Mouse (Mus musculus) MEL (cell line): ENCODE results near the gene Herc1. TPM values are rescaled to one million over a fixed set of nuclear protein-coding genes. Genes with fewer than 3 reads are reported as not detected.

Source experiments
- DNase-seq: peaks from one replicate; pipeline ENCODE4 v3.0.0; 2011; ENCODE audit warnings: low read depth, low spot score
- H3K27ac ChIP-seq: 2 replicates; pipeline ENCODE4 v1.5.1; 2012; ENCODE audit warnings: low read depth, mild to moderate bottlenecking, control low read depth, low read length, moderate library complexity; ENCODE audit not compliant: control insufficient read depth
- H3K27me3 ChIP-seq, 2 experiments: fragments of 150-350 bp in 1 of 2; sonication (generic) in 1 of 2; 2 replicates each; pipeline ENCODE4 v1.6.1; 2012; ENCODE audit warnings: low read length in 2 of 2, mild to moderate bottlenecking in 2 of 2, improper control_type of control experiment in 1 of 2, moderate library complexity in 1 of 2; ENCODE audit not compliant: insufficient read depth in 2 of 2, control insufficient read depth in 1 of 2
- H3K36me3 ChIP-seq, 2 experiments: 2 replicates each; pipeline ENCODE4 v1.6.1; 2012 to 2014; ENCODE audit warnings: low read length in 2 of 2, improper control_type of control experiment in 1 of 2, inconsistent platforms in 1 of 2, mild to moderate bottlenecking in 1 of 2; ENCODE audit not compliant: insufficient read depth in 2 of 2, control insufficient read depth in 1 of 2
- H3K4me1 ChIP-seq, 2 experiments: fragments of 150-350 bp in 1 of 2; sonication (generic) in 1 of 2; 2 replicates each; pipeline ENCODE4 v1.6.1; 2012; ENCODE audit warnings: low read length in 2 of 2, improper control_type of control experiment in 1 of 2, mild to moderate bottlenecking in 1 of 2; ENCODE audit not compliant: insufficient read depth in 2 of 2, control insufficient read depth in 1 of 2
- H3K4me3 ChIP-seq, 2 experiments: fragments of 150-350 bp in 1 of 2; sonication (generic) in 1 of 2; 2 replicates each; pipeline ENCODE4 v1.5.1; 2012; ENCODE audit warnings: low read depth in 2 of 2, low read length in 2 of 2, mild to moderate bottlenecking in 2 of 2, moderate library complexity in 2 of 2, control low read depth in 1 of 2, improper control_type of control experiment in 1 of 2; ENCODE audit not compliant: control insufficient read depth in 1 of 2, insufficient read depth in 1 of 2
- H3K79me2 ChIP-seq: 2 replicates; pipeline ENCODE4 v1.6.1; 2012; ENCODE audit warnings: mild to moderate bottlenecking, low read length, moderate library complexity; ENCODE audit not compliant: control insufficient read depth, poor library complexity, insufficient read depth
- H3K9ac ChIP-seq: 2 replicates; pipeline ENCODE4 v1.6.1; 2012; ENCODE audit warnings: low read depth, mild to moderate bottlenecking, control low read depth, low read length, moderate library complexity; ENCODE audit not compliant: control insufficient read depth, poor library complexity, severe bottlenecking
- H3K9me3 ChIP-seq: fragments of 150-350 bp; sonication (generic); replicated peaks from 2 replicates; pipeline ENCODE4 v1.6.1; 2012; ENCODE audit warnings: mild to moderate bottlenecking, low read length, improper control_type of control experiment, moderate library complexity; ENCODE audit not compliant: insufficient read depth
- BHLHE40 ChIP-seq: IDR thresholded peaks from 2 replicates; pipeline ENCODE4 v1.6.1; 2012; ENCODE audit warnings: low read depth, mild to moderate bottlenecking, inconsistent platforms, low read length, improper control_type of control experiment, borderline replicate concordance
- CHD1 ChIP-seq: IDR thresholded peaks from 2 replicates; pipeline ENCODE4 v1.6.1; 2012; ENCODE audit warnings: low read depth, mild to moderate bottlenecking, inconsistent platforms, low read length, improper control_type of control experiment
- CHD2 ChIP-seq: IDR thresholded peaks from 2 replicates; pipeline ENCODE4 v1.6.1; 2011; ENCODE audit warnings: low read length, improper control_type of control experiment
- CTCF ChIP-seq, 3 experiments: IDR thresholded peaks in 2 of 3; conservative IDR thresholded peaks in 1 of 3; 2 replicates each; pipeline ENCODE4 v1.5.1; 2011 to 2012; ENCODE audit warnings: low read length in 3 of 3, low read depth in 2 of 3, mild to moderate bottlenecking in 2 of 3, improper control_type of control experiment in 1 of 3, inconsistent platforms in 1 of 3, mixed read lengths in 1 of 3, moderate library complexity in 1 of 3; ENCODE audit not compliant: control insufficient read depth in 1 of 3, insufficient read depth in 1 of 3, poor library complexity in 1 of 3, severe bottlenecking in 1 of 3
- EP300 ChIP-seq, 2 experiments: IDR thresholded peaks; 2 replicates each; pipeline ENCODE4 v1.6.1; 2011; ENCODE audit warnings: improper control_type of control experiment in 2 of 2, low read length in 2 of 2, low read depth in 1 of 2, mild to moderate bottlenecking in 1 of 2
- ETS1 ChIP-seq: IDR thresholded peaks from 2 replicates; pipeline ENCODE4 v1.6.1; 2012; ENCODE audit warnings: low read depth, mild to moderate bottlenecking, inconsistent platforms, low read length, improper control_type of control experiment, moderate library complexity
- GABPA ChIP-seq: IDR thresholded peaks from 2 replicates; pipeline ENCODE4 v1.6.1; 2012; ENCODE audit warnings: low read depth, mild to moderate bottlenecking, inconsistent platforms, low read length, improper control_type of control experiment, moderate library complexity
- GATA1 ChIP-seq: IDR thresholded peaks from 2 replicates; pipeline ENCODE4 v1.6.1; 2011; ENCODE audit warnings: low read depth, low read length, improper control_type of control experiment
- HCFC1 ChIP-seq: IDR thresholded peaks from 2 replicates; pipeline ENCODE4 v1.6.1; 2012; ENCODE audit warnings: low read depth, mild to moderate bottlenecking, inconsistent platforms, low read length, improper control_type of control experiment, moderate library complexity
- JUND ChIP-seq: IDR thresholded peaks from 2 replicates; pipeline ENCODE4 v1.6.1; 2011; ENCODE audit warnings: low read depth, mild to moderate bottlenecking, improper control_type of control experiment, low read length
- KAT2A ChIP-seq: conservative IDR thresholded peaks from 2 replicates; pipeline ENCODE4 v1.6.1; 2012; ENCODE audit warnings: low read depth, low read length, improper control_type of control experiment, inconsistent platforms
- MAFK ChIP-seq: IDR thresholded peaks from 2 replicates; pipeline ENCODE4 v1.6.1; 2011; ENCODE audit warnings: low read depth, mild to moderate bottlenecking, low read length, improper control_type of control experiment, borderline replicate concordance
- MAX ChIP-seq: IDR thresholded peaks from 2 replicates; pipeline ENCODE4 v1.6.1; 2011; ENCODE audit warnings: low read length, improper control_type of control experiment
- MAZ ChIP-seq: IDR thresholded peaks from 2 replicates; pipeline ENCODE4 v1.6.1; 2012; ENCODE audit warnings: low read depth, mild to moderate bottlenecking, inconsistent platforms, low read length, improper control_type of control experiment
- MEF2A ChIP-seq: IDR thresholded peaks from 2 replicates; pipeline ENCODE4 v1.6.1; 2014; ENCODE audit warnings: low read depth, mild to moderate bottlenecking, inconsistent platforms, low read length, improper control_type of control experiment; ENCODE audit not compliant: poor library complexity, insufficient replicate concordance, severe bottlenecking; ENCODE audit errors: extremely low read depth
- MXI1 ChIP-seq: IDR thresholded peaks from 2 replicates; pipeline ENCODE4 v1.6.1; 2011; ENCODE audit warnings: mild to moderate bottlenecking, low read depth, low read length, improper control_type of control experiment
- MYB ChIP-seq: IDR thresholded peaks from 2 replicates; pipeline ENCODE4 v1.6.1; 2011; ENCODE audit warnings: mild to moderate bottlenecking, low read depth, low read length, improper control_type of control experiment
- MYC ChIP-seq: IDR thresholded peaks from 2 replicates; pipeline ENCODE4 v1.6.1; 2011; ENCODE audit warnings: low read depth, mild to moderate bottlenecking, low read length, improper control_type of control experiment, moderate library complexity
- NELFE ChIP-seq: IDR thresholded peaks from 2 replicates; pipeline ENCODE4 v1.6.1; 2011; ENCODE audit warnings: low read depth, low read length, improper control_type of control experiment
- POLR2A ChIP-seq, 2 experiments: IDR thresholded peaks; 2 replicates each; pipeline ENCODE4 v1.6.1; 2011 to 2012; ENCODE audit warnings: low read length in 2 of 2, mild to moderate bottlenecking in 2 of 2, control low read depth in 1 of 2, improper control_type of control experiment in 1 of 2, low read depth in 1 of 2, moderate library complexity in 1 of 2; ENCODE audit not compliant: control insufficient read depth in 1 of 2, insufficient read depth in 1 of 2, poor library complexity in 1 of 2
- POLR2AphosphoS2 ChIP-seq: IDR thresholded peaks from 2 replicates; pipeline ENCODE4 v1.6.1; 2011; ENCODE audit warnings: low read length, improper control_type of control experiment
- POLR2AphosphoS5 ChIP-seq: IDR thresholded peaks from 2 replicates; pipeline ENCODE4 v1.6.1; 2012; ENCODE audit warnings: low read depth, borderline replicate concordance, mild to moderate bottlenecking, inconsistent platforms, low read length, moderate library complexity, mixed read lengths
- RAD21 ChIP-seq: IDR thresholded peaks from 2 replicates; pipeline ENCODE4 v1.6.1; 2011; ENCODE audit warnings: mild to moderate bottlenecking, low read depth, low read length, improper control_type of control experiment
- RCOR1 ChIP-seq: IDR thresholded peaks from 2 replicates; pipeline ENCODE4 v1.6.1; 2012; ENCODE audit warnings: low read depth, mild to moderate bottlenecking, inconsistent platforms, low read length, improper control_type of control experiment
- SIN3A ChIP-seq: IDR thresholded peaks from 2 replicates; pipeline ENCODE4 v1.6.1; 2012; ENCODE audit warnings: low read length, improper control_type of control experiment, inconsistent platforms
- SMC3 ChIP-seq: IDR thresholded peaks from 2 replicates; pipeline ENCODE4 v1.6.1; 2011; ENCODE audit warnings: low read depth, low read length, improper control_type of control experiment
- TAL1 ChIP-seq: IDR thresholded peaks from 2 replicates; pipeline ENCODE4 v1.6.1; 2012; ENCODE audit warnings: mild to moderate bottlenecking, inconsistent platforms, low read length, moderate library complexity, mixed read lengths
- TBP ChIP-seq: IDR thresholded peaks from 2 replicates; pipeline ENCODE4 v1.8.0; 2011; ENCODE audit warnings: low read depth, low read length, improper control_type of control experiment
- TCF12 ChIP-seq: IDR thresholded peaks from 2 replicates; pipeline ENCODE4 v1.6.1; 2014; ENCODE audit warnings: low read depth, mild to moderate bottlenecking, inconsistent platforms, low read length, improper control_type of control experiment, moderate library complexity
- USF1 ChIP-seq: IDR thresholded peaks from 2 replicates; pipeline ENCODE4 v1.6.1; 2014; ENCODE audit warnings: low read depth, mild to moderate bottlenecking, inconsistent platforms, low read length, improper control_type of control experiment, moderate library complexity
- USF2 ChIP-seq, 2 experiments: IDR thresholded peaks; 2 replicates each; pipeline ENCODE4 v1.6.1; 2011 to 2012; ENCODE audit warnings: improper control_type of control experiment in 2 of 2, low read length in 2 of 2, borderline replicate concordance in 1 of 2, inconsistent platforms in 1 of 2, low read depth in 1 of 2, mild to moderate bottlenecking in 1 of 2; ENCODE audit not compliant: insufficient read depth in 1 of 2
- ZC3H11A ChIP-seq: IDR thresholded peaks from 2 replicates; pipeline ENCODE4 v1.6.1; 2012; ENCODE audit warnings: low read depth, mild to moderate bottlenecking, inconsistent platforms, low read length, improper control_type of control experiment
- ZKSCAN1 ChIP-seq: IDR thresholded peaks from 2 replicates; pipeline ENCODE4 v1.6.1; 2012; ENCODE audit warnings: low read depth, mild to moderate bottlenecking, inconsistent platforms, low read length, improper control_type of control experiment, moderate library complexity
- ZMIZ1 ChIP-seq: IDR thresholded peaks from 2 replicates; pipeline ENCODE4 v1.6.1; 2012; ENCODE audit warnings: low read depth, mild to moderate bottlenecking, inconsistent platforms, low read length, improper control_type of control experiment, moderate library complexity
- ZNF384 ChIP-seq: IDR thresholded peaks from 2 replicates; pipeline ENCODE4 v1.6.1; 2012; ENCODE audit warnings: low read depth, mild to moderate bottlenecking, inconsistent platforms, low read length, improper control_type of control experiment
- polyA plus RNA-seq, 2 experiments: library from polyadenylated mRNA; stranded (reverse) in 1 of 2; unstranded in 1 of 2; fragments of >175 nt in 1 of 2; fragments of >200 nt in 1 of 2; gene quantifications; 2 replicates each; pipeline versions ENCODE4 v1.2.1 to v1.2.4; 2012; ENCODE audit warnings: low replicate concordance in 2 of 2, low read depth in 1 of 2; ENCODE audit not compliant: insufficient read length in 2 of 2, insufficient read depth in 1 of 2, missing spikeins in 1 of 2
- total RNA-seq: library from RNA; depleted of rRNA; stranded (reverse); fragments of 300-350 nt; gene quantifications from 2 replicates; pipeline ENCODE4 v1.2.3, GENCODE M21; 2012; rRNA removed

Gene Herc1
- total RNA-seq, result 23.2 and 29.2 TPM in 2 replicates
- polyA plus RNA-seq, result 10 to 100 TPM; 22.7 to 28.8 TPM

GRCm38 (mm10) chr9:66349860-66350787 lies at the start of gene Herc1:
Gene Herc1, plus strand, starts transcription at chr9:66350450.
- peak; percentile 98 for DNase-seq
- peak within 1 kb of the TSS; percentile 88 to 89 for H3K4me3 ChIP-seq
- peak within 1 kb of the TSS; percentile 98 for H3K27ac ChIP-seq
- H3K27me3 ChIP-seq, result no peaks in the 10 kb centered on the region
- no peaks in the 10 kb centered on the region for H3K9me3 ChIP-seq
- peaks cover 1 to 39% of the 10 kb centered on the region in 2 experiments; a peak in 3 of 4 replicates for H3K36me3 ChIP-seq
- H3K79me2 ChIP-seq, result peaks cover 34% of the 10 kb centered on the region
- H3K4me1 ChIP-seq, result peaks cover 26 to 36% of the 10 kb centered on the region in 2 experiments
- H3K9ac ChIP-seq, result peak within 1 kb of the TSS; percentile 86
- TF ChIP-seq MEF2A (no peak), BHLHE40 (no peak), TCF12 (peak; percentile 80), MAX (0 out of 2 replicates have a peak, but pooled peaks have one; percentile 24), GABPA (no peak), GATA1 (peak; percentile 83), EP300 (IDR thresholded peaks at IDR 0.05; ENCODE audit: low read depth in 1 of 2, low read length in 2 of 2) (peak; percentile 68 to 80; a peak in 3 of 4 replicates), MYC (no peak), RAD21 (no peak), ZNF384 (no peak), MAFK (no peak), USF2 (IDR thresholded peaks at IDR 0.05; ENCODE audit: borderline replicate concordance in 1 of 2, insufficient read depth in 1 of 2, low read depth in 1 of 2, low read length in 2 of 2) (no peak), CHD1 (peak; percentile 63; the same call in 1 of the 2 replicates), CHD2 (peak; percentile 95), ZKSCAN1 (no peak), POLR2A (IDR thresholded peaks at IDR 0.05; ENCODE audit: control insufficient read depth in 1 of 2, insufficient read depth in 1 of 2, low read depth in 1 of 2, low read length in 2 of 2, poor library complexity in 1 of 2) (peak; percentile 82 to 85; a peak in 3 of 4 replicates), SMC3 (no peak), ZMIZ1 (peak; percentile 52; the same call in 1 of the 2 replicates), KAT2A (0 out of 2 replicates have a peak, but pooled peaks have one; percentile 13), MXI1 (peak; percentile 80), TAL1 (peak; percentile 80), HCFC1 (peak; percentile 77), CTCF (IDR thresholded peaks at IDR 0.05 in 2 of 3, conservative IDR thresholded peaks at IDR 0.05 in 1 of 3; ENCODE audit: control insufficient read depth in 1 of 3, insufficient read depth in 1 of 3, low read depth in 2 of 3, low read length in 3 of 3, poor library complexity in 1 of 3, severe bottlenecking in 1 of 3) (no peak), MYB (no peak), SIN3A (peak; percentile 58), JUND (no peak), ZC3H11A (no peak), POLR2AphosphoS5 (no peak), ETS1 (peak; percentile 65; the same call in 1 of the 2 replicates), POLR2AphosphoS2 (peak; percentile 18; the same call in 1 of the 2 replicates), RCOR1 (peak; percentile 70; the same call in 1 of the 2 replicates), NELFE (peak; percentile 74), TBP (peak; percentile 60; the same call in 1 of the 2 replicates), MAZ (no peak), USF1 (peak; percentile 76)
